Mouse (Mus musculus) left cerebral cortex, adult 11 months (tissue): Measurements from ENCODE around the gene Gm10306.

Experiments used
- DNase-seq: peaks from one replicate; pipeline ENCODE4 v3.0.0; 2022; ENCODE audit warnings: low spot score

Gm10306 gene

DNA sequence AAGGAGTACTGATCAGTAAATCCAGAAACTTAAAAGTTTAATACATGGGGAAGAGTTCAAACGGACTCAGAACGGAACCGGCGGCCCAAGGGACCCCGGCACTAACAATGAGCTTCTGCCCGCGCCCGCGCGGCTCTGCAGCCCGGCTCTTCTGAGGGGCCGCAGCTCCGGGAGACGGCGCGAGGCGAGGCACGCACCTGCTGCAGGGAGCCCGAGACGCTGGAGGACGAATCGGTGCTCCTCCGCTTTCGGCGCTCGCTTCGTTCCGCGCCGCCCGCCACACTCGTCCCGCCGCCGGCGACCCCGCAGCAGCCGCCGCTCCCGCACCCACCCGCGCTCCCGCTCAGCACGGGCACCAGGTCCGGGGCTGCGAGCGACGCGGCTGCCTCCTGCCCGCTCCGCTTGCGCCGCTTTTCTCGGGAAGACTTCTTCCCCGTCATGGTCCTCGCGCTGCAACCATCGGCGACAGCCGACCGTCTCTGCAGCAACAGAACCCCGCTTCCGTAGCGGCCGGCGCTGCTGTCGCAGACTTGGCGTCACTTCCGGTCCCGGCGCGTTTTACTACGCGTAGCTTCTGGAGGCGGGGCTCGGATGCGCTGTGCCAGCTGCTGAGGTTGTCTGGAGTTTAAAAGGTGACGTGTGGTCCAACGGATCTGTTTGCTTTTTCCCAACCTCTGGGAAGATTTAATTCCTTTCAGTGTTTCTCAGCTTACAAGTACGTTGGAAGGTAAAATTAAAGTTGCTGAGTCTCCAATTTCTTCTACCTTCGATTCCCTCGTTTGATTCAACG lies at the start of gene Gm10306, which contains the start of gene Caap1:
TSS of gene Gm10306 (plus strand) at position 282 of the 790 bp plus-strand sequence.
TSS of gene Caap1 (minus strand) at position 532 of the 790 bp plus-strand sequence.
- DNase-seq: peak; percentile 86

DNA sequence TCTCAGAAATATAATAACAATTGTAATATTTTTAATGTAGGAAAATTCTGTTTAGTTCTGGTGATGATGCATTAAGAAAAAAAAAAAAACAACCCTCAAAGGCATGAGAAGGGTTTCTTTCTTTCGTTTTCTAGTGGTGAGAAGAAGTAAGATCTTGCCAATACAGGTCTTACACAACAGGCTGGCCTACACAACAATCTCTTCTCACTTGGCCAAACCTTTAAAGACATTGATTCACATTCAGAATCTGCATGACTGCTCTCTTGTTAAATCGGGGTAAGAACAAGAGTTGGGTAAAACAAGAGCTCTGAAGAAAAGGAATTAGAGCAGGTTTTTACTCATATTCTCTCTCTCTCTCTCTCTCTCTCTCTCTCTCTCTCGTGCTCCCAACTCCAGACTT lies 41.0 kb upstream of the Gm10306 start:
- no peak for DNase-seq

DNA sequence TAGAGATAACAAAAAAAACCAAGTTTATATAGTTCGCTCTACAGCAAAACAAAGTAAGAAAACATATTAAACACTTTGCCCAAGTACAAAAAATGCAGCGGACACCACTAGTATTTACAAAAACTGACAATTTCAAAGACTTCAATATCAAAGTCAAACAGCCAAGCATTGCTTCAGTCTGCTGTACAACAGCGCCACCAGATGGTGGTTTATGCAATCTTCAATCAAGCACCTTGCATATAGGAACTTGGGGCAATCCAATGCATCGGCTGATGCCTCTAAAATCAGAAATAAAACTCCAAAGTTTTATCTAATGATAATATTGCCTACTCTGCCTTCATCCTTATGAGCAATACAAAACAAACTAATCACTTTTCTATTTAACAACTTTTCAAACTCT lies 38.7 kb upstream of the Gm10306 start:
- DNase-seq: peak; percentile 15

DNA sequence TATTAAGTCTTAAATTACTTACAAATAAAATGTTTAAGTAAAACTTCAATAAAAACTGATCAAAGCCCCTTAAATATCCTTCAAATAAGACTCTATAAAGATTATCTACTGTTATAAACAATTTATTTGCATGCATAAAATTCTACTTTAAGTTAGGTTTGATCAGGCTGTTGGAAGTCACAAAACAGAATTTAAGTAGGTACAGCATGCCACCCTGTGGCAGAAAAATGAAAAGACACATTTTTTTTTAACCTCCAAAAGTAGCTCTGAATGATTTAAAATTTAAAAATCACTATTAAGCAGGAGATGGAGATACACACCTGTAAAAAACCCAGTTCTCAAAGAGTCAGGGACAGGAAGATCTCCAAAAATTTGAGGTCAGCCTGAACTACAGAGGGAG lies 33.0 kb upstream of the Gm10306 start:
- no peak for DNase-seq

DNA sequence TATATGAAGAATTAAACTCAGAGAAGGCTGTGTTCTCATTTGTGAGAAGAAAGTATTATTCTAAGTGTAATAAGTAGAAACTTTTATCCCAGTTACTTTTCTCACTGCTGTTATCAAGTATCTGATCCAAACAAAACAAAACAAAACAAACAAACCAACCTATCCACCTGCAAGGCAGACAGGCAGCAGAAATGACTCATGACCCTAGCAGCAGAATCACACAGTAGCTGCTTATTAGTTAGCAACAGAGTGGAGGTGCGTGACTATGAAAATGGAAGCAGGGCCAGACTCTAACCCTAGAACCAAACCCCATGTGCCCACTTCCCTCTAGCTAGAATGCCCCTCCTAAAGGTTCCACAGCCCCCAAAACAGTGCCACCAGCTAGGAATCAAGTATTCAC lies 26.9 kb upstream of the Gm10306 start:
- DNase-seq: no peak

DNA sequence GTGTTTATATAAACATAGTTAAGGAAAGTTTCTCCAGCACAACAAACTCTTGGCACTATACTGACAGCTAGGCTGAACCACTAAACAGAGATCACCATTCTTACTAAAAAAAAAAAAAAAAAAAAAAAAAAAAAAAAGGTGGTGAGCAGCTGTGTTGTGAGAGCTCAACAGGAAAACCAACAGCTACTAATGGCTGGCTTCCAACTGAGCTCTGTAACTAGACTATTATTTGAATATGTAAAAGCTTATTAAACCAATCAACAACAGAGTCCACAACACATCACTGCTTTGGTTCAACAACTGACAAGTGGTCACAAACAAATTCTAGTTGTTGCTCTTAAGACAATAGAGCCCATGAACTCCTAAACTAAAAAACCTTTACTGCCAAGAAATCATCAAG lies 23.1 kb upstream of the Gm10306 start:
- no peak for DNase-seq

DNA sequence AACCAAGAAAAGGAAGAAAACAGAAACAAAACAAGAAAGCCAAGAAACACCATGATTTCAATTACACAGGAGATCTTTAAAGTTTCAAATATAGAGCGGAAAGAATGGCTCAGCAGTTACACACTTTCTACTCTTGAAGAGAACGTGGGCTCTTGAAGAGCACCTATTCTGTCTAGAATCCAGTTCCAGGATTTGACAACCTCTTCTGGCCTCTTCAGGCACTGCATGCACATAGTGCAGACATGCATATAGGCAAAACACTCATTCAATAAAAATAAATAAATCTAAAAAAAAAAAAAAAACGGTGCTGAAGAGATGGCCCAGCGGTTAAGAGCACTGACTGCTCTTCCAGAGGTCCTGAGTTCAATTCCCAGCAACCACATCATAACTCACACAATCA lies 13.3 kb upstream of the Gm10306 start:
- no peak for DNase-seq

DNA sequence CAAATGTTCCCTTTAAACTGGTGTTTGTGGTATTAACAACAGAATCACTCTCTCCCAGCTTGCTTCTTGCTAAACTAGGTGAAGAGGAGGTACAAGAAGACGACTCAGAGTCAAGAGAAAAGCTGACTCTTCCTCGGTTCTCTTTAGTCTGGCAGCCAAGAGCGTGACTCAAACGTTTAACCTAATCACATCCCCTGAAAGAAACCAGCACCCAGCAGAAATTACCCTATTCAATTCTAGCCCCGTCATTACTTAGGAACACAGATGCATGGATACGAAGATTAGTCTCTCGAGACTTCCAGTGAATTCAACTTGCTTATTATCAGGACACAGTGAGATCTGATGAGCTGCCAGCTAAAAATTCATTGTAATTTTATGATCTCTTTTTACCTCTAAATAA lies 12.0 kb upstream of the Gm10306 start:
- DNase-seq: no peak

DNA sequence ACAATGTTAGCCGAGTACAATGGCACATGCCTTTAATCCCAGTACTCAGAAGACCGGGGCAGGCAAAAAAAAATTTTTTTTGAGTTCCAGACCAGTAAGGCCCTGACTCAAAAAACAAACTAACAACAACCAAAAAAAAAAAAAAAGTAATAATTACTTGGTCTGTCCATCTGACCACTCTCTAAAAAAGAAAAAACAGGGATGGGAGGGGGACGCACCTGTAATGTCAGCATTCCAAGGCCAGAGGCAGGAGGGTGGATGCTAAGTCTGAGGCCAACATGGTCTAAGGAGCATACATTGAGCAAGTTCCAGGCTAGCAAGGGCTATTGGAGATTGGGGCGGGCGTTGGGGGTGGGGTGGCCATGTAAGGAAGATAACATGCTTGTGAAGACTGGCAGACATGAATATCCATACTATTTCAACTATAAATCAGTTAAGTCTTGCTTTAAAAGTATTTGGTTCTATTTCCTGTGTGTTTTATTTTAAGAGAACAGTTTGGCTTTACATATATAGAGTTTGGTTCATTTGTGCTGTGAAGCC lies 1.3 kb upstream of the Gm10306 start:
- DNase-seq: no peak

DNA sequence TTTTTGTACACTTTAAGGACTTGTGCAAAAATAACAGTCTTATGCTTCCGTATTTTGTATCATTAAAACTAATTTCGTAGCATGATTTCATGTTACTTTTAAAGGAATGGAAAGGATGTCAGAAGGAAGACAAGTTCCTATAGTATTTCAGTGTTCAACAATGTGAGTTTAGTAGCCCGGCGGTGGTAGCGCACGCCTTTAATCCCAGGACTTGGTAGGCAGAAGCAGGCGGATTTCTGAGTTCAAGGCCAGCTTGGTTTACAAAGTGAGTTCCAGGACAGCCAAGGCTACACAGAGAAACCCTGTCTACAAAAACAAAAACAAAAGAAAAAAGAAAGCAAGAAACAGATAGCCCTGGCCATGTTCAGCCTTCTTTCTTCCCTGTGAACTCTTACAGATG lies 799 bp downstream of the Gm10306 start:
- no peak for DNase-seq

DNA sequence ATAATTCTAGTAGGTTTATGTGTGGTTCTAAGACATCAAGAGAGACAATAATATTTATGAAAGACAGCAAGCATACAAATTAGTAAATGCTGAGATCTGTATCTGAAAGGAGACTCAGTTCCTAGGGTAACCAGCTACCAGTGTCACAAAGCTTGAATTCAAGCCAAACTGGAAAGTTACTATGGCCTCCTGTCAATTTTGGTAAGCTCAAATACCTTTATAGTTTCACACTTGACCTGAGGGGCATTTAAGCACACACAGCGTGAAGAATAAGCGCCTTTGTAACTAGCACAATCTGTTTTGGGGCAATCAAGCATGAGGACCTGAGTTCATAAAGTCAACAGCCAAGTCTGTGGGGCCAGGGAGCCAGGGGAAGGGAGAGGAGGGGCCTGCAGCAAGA lies 2.9 kb downstream of the Gm10306 start:
- DNase-seq: no peak

DNA sequence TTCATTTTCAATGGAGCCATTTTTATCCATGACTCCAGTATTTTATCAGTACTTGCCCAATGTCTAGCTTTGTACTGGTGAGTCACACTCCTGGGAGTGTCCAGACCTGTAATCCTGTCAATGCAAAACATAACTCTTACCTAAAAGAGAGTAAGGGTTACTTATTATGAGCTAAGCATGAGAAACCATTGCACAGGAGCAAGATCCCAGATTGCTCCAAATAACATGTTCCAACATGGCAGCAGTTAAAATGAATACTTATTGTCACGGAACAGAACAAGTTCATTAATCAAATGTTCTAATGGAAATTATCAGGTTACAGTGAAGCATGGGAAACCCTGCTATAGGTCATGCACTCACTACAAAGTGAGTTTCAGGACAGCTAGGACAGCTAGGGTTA lies 4.0 kb downstream of the Gm10306 start:
- no peak for DNase-seq

DNA sequence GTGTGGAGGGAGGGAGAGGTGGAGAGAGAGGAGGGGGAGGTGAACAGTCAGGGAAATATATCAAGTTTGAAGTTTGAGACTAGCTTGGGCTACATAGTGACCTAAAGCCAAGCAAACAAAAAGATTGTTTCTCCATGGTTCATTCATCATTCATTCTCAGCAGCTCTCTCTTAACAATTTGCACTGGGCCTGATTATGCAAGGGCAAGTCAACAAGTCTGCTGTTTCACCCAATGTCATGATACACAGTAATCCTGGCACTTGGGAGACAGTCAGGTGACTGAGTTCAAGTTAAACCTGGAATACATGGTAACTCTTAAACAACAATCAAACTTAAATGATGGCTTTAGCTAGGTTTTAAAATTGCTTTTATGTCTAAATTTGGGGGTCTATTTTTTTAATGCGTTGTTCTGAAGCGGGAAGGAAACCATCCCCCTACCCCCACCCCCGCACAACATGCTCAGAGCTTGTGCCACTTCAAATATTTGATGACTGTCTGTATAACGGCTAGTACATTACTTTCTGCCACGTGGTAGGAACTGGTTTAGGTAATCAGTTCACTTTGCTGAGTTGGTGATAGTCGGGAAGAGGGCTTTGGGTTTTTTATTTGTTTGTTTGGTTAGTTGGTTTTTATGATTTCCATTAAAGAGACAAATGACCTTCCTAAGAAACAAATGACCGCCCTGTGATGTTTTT lies 5.8 kb downstream of the Gm10306 start:
- no peak for DNase-seq

DNA sequence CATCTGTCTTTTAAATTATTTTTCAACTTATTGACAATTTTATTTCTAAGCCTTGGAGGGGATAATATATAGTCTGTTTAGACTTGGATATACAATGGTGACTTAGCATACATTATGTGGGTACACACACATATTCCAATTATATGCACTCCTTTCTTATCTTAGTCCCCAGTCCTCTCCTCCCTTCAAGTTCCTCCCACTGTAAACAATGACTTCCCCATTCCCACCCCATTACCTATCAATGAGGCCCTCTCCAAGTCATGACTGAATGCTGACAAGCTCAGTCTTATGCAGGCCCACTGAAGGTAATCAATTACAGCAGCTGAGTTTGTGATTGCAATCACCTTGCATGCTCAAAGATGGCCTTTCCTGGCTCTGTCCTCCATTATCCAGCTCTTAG lies 8.0 kb downstream of the Gm10306 start:
- no peak for DNase-seq

DNA sequence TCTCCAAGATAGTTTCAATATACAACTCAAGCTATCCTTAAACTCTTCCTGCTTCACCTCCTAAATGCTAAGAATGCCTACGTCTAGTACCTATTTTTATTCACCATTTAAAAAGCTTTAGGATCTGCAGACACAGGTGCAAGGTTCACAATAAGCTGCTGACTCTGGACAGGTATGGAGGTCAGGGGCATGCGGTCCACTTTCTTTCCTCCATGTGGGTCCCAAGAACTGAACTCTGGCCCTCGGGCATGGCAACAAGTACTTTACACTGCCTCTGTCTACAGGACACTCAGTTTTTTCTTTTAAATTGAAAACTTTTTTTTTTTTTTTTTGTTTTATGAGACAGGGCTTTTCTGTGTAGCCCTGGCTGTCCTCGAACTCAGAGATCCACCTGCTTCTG lies 16.3 kb downstream of the Gm10306 start:
- DNase-seq: no peak

DNA sequence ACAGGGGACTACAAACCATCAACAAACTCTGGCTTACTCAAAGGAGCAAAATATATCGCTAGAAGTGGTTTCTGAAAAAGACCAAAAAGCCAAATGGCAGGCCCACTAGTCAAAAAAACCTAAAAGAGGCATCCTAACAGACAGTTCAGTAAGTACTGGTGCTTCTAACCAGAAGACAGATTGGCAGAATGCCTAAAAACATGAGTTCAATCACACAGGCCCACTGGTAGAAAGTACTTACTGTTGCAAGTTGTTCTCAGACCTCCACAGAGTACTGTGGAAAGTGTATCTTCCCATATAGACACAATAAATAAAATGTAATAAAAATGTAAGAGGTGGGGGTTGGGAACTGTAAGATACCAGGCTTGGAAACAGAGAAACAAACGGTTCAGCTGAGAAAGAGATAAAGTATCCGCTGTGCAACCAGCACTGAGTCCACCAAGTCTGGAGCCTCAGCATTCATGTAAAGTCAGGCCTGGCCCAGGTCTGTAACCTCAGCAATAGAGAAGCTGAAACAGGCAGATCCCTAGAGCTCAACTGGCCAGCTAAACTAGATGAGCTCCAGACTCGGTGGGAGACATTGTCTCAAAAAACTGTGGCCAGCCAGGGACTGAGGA lies 35.5 kb downstream of the Gm10306 start:
- DNase-seq: no peak

DNA sequence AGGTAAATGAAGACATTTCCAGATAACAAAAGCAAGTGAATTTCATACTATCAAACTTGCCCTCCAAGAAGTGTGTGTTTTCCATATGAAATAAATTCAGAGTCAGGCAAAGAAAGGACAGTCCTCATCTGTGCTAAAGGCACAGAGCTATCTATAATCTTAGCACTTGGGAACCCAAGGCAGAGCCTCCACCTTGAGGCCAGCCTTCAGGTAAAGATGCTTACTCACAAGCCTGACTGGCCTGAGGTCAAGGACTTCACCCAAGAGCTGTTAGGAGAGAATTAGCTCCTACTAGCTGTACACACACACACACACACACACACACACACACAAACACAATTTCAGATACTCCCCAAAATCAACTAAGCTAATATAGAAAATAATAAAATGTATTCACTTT lies 36.4 kb downstream of the Gm10306 start:
- no peak for DNase-seq

DNA sequence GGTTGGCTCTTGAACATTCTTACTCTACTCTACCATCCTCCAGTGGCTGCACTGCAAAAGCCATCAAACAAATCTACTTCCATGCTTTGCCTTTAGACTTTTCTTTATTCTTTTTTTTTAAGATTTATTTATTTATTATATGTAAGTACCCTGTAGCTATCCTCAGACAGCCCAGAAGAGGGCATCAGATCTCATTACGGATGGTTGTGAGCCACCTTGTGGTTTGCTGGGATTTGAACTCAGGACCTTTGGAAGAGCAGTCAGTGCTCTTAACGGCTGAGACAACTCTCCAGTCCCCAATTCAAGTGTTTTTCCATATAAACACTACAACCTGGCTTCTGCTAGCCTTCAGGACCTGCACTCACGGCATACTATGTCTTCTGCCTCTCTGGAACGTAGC lies 45.0 kb downstream of the Gm10306 start:
- DNase-seq: no peak

DNA sequence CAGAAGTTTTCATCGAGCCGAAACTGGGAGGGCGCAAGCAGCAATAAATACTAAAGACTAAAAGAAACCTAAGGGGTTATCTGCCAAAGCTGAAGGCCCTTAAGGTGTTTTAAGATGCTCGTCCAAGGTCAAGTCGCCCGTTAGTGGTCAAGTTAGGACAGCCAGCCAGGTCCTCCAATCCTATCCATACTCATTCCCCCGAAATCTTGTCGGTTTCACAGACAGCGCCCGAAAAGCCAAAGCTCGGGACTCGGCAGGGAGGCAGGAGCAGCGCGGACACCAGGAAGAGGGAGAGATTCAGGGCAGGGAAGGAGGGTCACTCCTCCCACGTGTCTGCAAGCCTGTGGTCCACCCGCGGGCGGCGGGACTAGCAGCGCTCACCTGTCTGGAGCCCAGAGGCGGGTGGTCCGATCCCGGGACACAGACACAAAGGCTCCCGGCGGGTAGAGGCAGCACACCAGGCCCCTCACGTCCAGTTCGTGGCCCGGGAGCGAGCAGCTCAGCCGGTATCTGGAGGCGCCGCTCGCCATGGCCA lies 46.2 kb downstream of the Gm10306 start:
- no peak for DNase-seq

DNA sequence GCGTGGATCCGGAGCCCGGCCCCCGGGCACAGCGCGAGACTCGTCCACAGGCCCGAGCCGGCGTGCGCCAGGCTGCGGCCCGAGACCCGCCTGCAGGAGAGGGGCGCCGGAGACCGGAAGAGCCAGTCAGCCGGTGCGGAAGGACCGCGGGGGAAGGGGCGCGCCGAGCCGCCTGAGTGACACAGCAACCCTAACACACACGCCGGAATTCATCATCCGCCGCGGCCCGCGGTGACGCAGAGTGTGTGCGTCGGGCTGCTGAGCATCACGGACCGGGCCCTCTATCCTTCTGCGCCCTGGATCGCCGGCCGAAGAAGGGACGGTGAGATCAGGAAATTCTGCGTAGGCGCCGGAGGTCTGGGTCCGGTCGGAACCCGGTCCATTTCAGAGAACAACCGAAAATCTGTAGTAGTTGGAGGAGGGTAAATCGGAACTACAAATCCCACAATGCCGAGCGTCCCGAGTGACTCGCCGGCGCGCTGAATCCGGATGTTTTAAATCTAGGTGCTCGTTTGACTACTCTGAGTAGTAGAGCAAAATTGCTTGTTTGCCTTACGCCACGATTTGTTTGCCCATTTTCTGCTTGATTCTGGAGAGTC lies 46.8 kb downstream of the Gm10306 start, which contains the start of gene Plaa:
TSS of gene Plaa (minus strand) at position 214 of the 599 bp plus-strand sequence.
- peak; percentile 90 for DNase-seq

DNA sequence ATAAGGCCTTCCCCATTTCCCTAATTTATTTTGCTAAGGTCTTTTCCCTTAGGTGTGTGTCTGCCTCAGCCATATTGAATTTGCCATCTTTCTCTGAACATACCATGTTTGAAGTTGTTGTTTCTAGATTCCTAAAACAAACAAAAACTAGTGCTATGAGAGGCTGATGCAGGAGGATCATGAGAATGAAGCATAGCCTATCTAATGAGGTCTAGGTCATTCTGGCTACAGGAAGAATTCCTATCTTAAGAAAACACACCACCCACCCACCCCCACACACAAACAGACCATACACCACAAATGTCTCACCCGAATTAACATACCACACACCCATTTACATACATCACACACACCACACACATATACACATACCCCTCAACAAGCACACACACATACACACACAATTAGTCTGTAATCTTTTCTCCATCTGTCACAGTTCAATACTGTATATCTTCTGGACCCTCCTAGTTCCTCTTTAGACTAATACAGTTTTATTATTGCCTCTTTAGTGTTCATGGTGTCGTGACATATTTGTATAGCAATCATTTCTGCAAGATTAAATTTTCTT lies 48.2 kb downstream of the Gm10306 start:
- DNase-seq: no peak

DNA sequence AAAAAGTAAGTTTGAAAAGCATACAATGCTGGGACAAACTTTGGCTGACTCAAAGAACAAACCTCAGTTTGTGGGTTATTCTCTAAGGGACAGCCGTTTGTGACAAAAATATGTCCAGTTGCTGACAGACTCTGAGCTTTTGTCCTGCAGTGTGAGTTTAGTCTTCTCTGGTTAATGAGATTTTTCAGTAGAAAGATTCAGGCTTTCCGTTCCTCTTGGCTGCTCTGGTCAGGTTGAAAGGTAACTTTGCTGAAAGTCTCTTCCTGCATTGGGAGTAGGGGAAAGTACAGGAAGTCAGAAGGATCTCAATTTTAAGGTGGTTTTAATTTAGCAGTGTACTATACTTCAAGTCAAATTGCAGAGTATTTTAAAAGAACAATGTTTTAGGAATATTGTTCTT lies 49.2 kb downstream of the Gm10306 start:
- DNase-seq: no peak
